Mouse (Mus musculus) brown adipose tissue, adult 24 weeks (tissue): ENCODE results near the gene Stk38l. TPM values are rescaled to one million over a fixed set of nuclear protein-coding genes. Genes with fewer than 3 reads are reported as not detected.

Experiments used
- H3K27ac ChIP-seq: fragments of 200-500 bp; replicated peaks from 2 replicates; pipeline ENCODE4 v1.5.1; 2012; ENCODE audit warnings: low read depth, mild to moderate bottlenecking, low read length
- H3K4me1 ChIP-seq: fragments of 200-500 bp; 2 replicates; pipeline ENCODE4 v1.6.1; 2012; ENCODE audit warnings: low read length, mixed read lengths; ENCODE audit not compliant: control insufficient read depth, insufficient read depth, insufficient read length
- H3K4me3 ChIP-seq: fragments of 200-500 bp; 2 replicates; pipeline ENCODE4 v1.5.1; 2012; ENCODE audit warnings: low read depth, mild to moderate bottlenecking, low read length, moderate library complexity; ENCODE audit not compliant: insufficient read depth
- polyA plus RNA-seq: library from polyadenylated mRNA; stranded (reverse); fragments of >200 nt; gene quantifications from 2 replicates; pipeline ENCODE4 v1.2.4, GENCODE M21; 2012; ENCODE audit not compliant: missing spikeins, insufficient read depth, insufficient read length

Gene Stk38l
- polyA plus RNA-seq = 13.7 and 28.0 TPM in 2 replicates

- H3K4me3 ChIP-seq = peak within 1 kb of the TSS; percentile 92
- H3K4me1 ChIP-seq = peaks cover 6% of the 10 kb centered on the region; the same call in 1 of the 2 replicates
- peak within 1 kb of the TSS; percentile 78 for H3K27ac ChIP-seq
These were observed at the start of gene Stk38l for GRCm38 (mm10) chr6:146724581-146725383. TSS of gene Stk38l (plus strand) at chr6:146724995.

- no peaks in the 10 kb centered on the region for H3K4me1 ChIP-seq
- no peak overlapping the region for H3K4me3 ChIP-seq
- H3K27ac ChIP-seq = no peak overlapping the region
These were observed 47.9 kb upstream of the Stk38l start for GRCm38 (mm10) chr6:146676904-146677303.

GRCm38 (mm10) chr6:146678136-146679070 lies 46.4 kb upstream of the Stk38l start:
- Histone ChIP-seq H3K4me3 (no peak overlapping the region), H3K27ac (no peak overlapping the region), H3K4me1 (no peaks in the 10 kb centered on the region)

- Histone ChIP-seq H3K4me3 (no peak overlapping the region), H3K27ac (no peak overlapping the region), H3K4me1 (peaks cover 4% of the 10 kb centered on the region)
These were observed 40.9 kb upstream of the Stk38l start for GRCm38 (mm10) chr6:146683881-146684280.

GRCm38 (mm10) chr6:146685781-146686308 lies 39.0 kb upstream of the Stk38l start:
- Histone ChIP-seq H3K4me3 (peak overlapping the region; percentile 31), H3K27ac (peak overlapping the region; percentile 40), H3K4me1 (peaks cover 4% of the 10 kb centered on the region)

GRCm38 (mm10) chr6:146686463-146687196 lies 38.2 kb upstream of the Stk38l start:
- Histone ChIP-seq H3K4me3 (no peak overlapping the region), H3K27ac (no peak overlapping the region), H3K4me1 (peaks cover 4% of the 10 kb centered on the region)

GRCm38 (mm10) chr6:146688010-146688409 lies 36.8 kb upstream of the Stk38l start:
- no peak overlapping the region for H3K27ac ChIP-seq

GRCm38 (mm10) chr6:146688861-146689260 lies 35.9 kb upstream of the Stk38l start:
- H3K4me1 ChIP-seq = peaks cover 4% of the 10 kb centered on the region
- H3K27ac ChIP-seq = no peak overlapping the region
- H3K4me3 ChIP-seq = no peak overlapping the region

More at GRCm38 (mm10) chr6:146688010-146688409, 36.8 kb upstream of the Stk38l start:
- Histone ChIP-seq H3K4me3 (no peak overlapping the region), H3K4me1 (peaks cover 4% of the 10 kb centered on the region)

GRCm38 (mm10) chr6:146697767-146698166 lies 27.0 kb upstream of the Stk38l start:
- Histone ChIP-seq H3K4me3 (no peak overlapping the region), H3K27ac (peak overlapping the region; percentile 16; the same call in 1 of the 2 replicates), H3K4me1 (peaks cover under 1% of the 10 kb centered on the region; the same call in 1 of the 2 replicates)

GRCm38 (mm10) chr6:146698376-146698775 lies 26.4 kb upstream of the Stk38l start:
- Histone ChIP-seq H3K4me3 (no peak overlapping the region), H3K27ac (no peak overlapping the region), H3K4me1 (peaks cover 6% of the 10 kb centered on the region; the same call in 1 of the 2 replicates)

- Histone ChIP-seq H3K4me1 (peaks cover 6% of the 10 kb centered on the region; the same call in 1 of the 2 replicates), H3K27ac (no peak overlapping the region), H3K4me3 (no peak overlapping the region)
These were observed 24.3 kb upstream of the Stk38l start for GRCm38 (mm10) chr6:146700461-146700860.

GRCm38 (mm10) chr6:146702126-146702881 lies 22.5 kb upstream of the Stk38l start:
- Histone ChIP-seq H3K27ac (peak overlapping the region; percentile 95), H3K4me1 (peaks cover 6% of the 10 kb centered on the region; the same call in 1 of the 2 replicates), H3K4me3 (peak overlapping the region; percentile 21; the same call in 1 of the 2 replicates)

- Histone ChIP-seq H3K27ac (peak overlapping the region; percentile 95), H3K4me3 (no peak overlapping the region), H3K4me1 (peaks cover 6% of the 10 kb centered on the region; the same call in 1 of the 2 replicates)
These were observed 21.4 kb upstream of the Stk38l start for GRCm38 (mm10) chr6:146703351-146703750.

- H3K4me1 ChIP-seq = peaks cover 6% of the 10 kb centered on the region; the same call in 1 of the 2 replicates
- no peak overlapping the region for H3K4me3 ChIP-seq
- no peak overlapping the region for H3K27ac ChIP-seq
These were observed 19.2 kb upstream of the Stk38l start for GRCm38 (mm10) chr6:146705631-146706030.
